Mouse (Mus musculus): Measurements from ENCODE around the gene Dnmt3b. TPM values are rescaled to one million over a fixed set of nuclear protein-coding genes. Genes with fewer than 3 reads are reported as not detected.

Dnmt3b gene
- 3.1 and 3.3 TPM in 2 replicates for polyA plus RNA-seq (2012; rRNA removed)

DNA sequence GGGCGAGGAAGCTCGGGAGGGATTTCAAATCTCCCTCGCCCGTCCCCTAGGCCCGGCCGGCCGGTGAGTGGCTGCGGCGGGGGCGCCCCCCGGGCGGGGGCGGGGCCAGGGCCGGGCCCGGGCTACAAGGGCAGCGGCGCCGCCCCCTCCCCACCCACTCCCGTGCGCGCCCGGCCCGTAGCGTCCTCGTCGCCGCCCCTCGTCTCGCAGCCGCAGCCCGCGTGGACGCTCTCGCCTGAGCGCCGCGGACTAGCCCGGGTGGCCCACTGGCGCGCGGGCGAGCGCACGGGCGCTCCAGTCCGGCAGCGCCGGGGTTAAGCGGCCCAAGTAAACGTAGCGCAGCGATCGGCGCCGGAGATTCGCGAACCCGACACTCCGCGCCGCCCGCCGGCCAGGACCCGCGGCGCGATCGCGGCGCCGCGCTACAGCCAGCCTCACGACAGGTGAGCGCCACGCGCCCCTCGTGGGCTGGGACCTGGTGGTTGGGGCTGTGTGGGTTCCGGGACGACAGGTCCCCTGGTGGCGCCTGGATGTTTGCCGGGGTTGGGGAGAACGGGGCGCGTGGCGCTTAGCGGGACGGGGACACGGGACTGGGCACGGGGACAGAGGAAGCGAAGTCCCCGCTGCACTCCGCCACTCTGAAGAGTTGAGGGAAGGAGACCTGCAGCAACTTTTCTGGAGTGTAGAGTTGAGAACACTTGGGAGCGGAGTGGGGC, at the start of gene Dnmt3b:
Gene Dnmt3b, plus strand, starts transcription at position 153 of the 716 bp plus-strand sequence.

DNA sequence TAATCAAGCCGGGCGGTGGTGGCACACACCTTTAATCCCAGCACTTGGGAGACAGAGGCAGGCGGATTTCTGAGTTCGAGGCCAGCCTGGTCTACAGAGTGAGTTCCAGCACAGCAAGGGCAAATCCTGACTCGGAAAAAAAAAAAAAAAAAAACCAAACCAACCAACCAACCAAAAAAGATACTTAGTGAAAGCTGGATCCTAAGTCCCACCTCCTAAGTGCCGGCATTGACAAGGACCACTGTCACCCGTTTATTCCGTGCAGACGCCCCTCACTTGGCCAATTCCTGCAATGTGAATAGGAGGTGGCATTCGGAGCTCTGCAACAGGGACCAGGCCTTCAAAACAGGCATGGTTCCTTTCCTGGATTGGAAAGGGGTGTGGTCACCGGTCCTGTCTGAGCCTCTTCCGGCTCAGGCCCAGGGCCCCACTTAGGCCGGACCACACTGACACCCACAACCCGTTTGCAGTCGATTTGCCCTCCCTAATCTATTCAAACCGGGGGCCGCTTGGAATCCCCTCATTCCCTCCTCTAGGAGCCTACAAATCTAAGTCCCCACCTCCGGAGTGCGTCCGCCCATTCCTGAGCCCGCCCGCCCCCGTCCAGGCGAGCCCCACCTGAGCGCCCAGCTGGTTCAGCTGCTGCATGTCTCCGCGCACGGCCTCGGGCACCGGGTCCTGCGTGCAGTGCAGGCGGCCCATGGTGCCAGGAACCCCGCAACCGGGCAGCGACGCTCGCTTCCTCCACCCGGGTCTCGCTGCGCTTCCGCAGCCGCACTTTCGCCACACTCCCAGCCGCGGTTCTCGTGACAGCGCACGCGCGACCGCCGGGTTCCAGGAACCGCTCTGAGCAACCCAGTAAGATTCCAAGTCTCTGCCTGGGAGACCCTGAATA, 17.0 kb upstream of the Dnmt3b start, which contains the start of gene Commd7:
Gene Commd7, minus strand, starts transcription at position 806 of the 895 bp plus-strand sequence.

DNA sequence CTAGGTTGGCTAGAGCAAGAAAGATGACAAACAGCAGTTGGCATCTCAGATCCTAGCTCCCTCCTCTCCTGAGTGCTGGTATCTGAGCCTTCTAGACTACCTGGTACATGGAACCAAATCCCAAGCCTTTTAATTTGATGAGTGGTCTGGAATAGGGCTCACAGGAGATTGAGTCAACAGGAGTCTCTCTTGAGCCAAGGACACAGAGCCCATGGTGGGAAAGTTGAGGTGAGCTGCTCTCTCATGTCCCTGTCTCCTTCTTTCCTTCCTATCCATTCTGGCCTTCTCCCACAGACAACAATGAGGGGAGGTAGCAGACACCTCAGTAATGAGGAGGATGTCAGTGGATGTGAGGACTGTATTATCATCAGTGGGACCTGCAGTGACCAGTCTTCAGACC, 47.1 kb downstream of the Dnmt3b start, which contains the start of gene Dnmt3c:
Gene Dnmt3c, plus strand, starts transcription at position 301 of the 400 bp plus-strand sequence.

Other genes starting within 250 kb of the Dnmt3b start
- not detected in 2 replicates for gene 4930404H24Rik, start 156.7 kb upstream of the Dnmt3b start, polyA plus RNA-seq (2012; rRNA removed)
- 3.7 and 5.8 TPM in 2 replicates for gene Nol4l, start 119.5 kb upstream of the Dnmt3b start, polyA plus RNA-seq (2012; rRNA removed)
- 9.8 and 10.8 TPM in 2 replicates for gene Commd7, start 16.7 kb upstream of the Dnmt3b start, polyA plus RNA-seq (2012; rRNA removed)
- 0.70 and 0.77 TPM in 2 replicates for gene Dnmt3c, start 47.2 kb downstream of the Dnmt3b start, polyA plus RNA-seq (2012; rRNA removed)
- 10.4 and 10.7 TPM in 2 replicates for gene Mapre1, start 91.8 kb downstream of the Dnmt3b start, polyA plus RNA-seq (2012; rRNA removed)
- 0.07 TPM in 2 replicates for gene Efcab8, start 130.5 kb downstream of the Dnmt3b start, polyA plus RNA-seq (2012; rRNA removed)
- gene Sun5, start 221.6 kb downstream of the Dnmt3b start, polyA plus RNA-seq (2012; rRNA removed) = not detected in 2 replicates
- not detected in 2 replicates for gene Bpifb2, start 225.6 kb downstream of the Dnmt3b start, polyA plus RNA-seq (2012; rRNA removed)